Mouse (Mus musculus) splenic B cell, adult 2 months (primary cell): Measurements from ENCODE around the gene 1700001C19Rik.
"Not testable (repeated sequence)": the region's sequence is repeated elsewhere in the genome, so short reads cannot be mapped to it uniquely, and the experiment has no call there.

Source experiments
- DNase-seq: peaks from one replicate; pipeline ENCODE4 v3.0.0-alpha.2; 2011; ENCODE audit warnings: low read depth, low spot score
- H3K27me3 ChIP-seq: 2 replicates; pipeline ENCODE4 v1.6.1; 2012; ENCODE audit warnings: mild to moderate bottlenecking, low read length, moderate library complexity, mixed read lengths; ENCODE audit not compliant: control insufficient read depth, poor library complexity, insufficient read depth, severe bottlenecking
- H3K36me3 ChIP-seq: 2 replicates; pipeline ENCODE4 v1.6.1; 2012; ENCODE audit warnings: mild to moderate bottlenecking, low read length, moderate library complexity, mixed read lengths; ENCODE audit not compliant: control insufficient read depth, poor library complexity, insufficient read depth, severe bottlenecking

Gene 1700001C19Rik

GRCm38 (mm10) chr17:47428831-47429304 lies 8.3 kb downstream of the 1700001C19Rik start:
- Histone ChIP-seq H3K27me3 (no peaks in the 10 kb centered on the region), H3K36me3 (no peaks in the 10 kb centered on the region)
- no peak for DNase-seq

GRCm38 (mm10) chr17:47427316-47427715 lies 9.9 kb downstream of the 1700001C19Rik start:
- DNase-seq: no peak

GRCm38 (mm10) chr17:47424186-47424585 lies 13.0 kb downstream of the 1700001C19Rik start:
- no peaks in the 10 kb centered on the region for H3K27me3 ChIP-seq
- DNase-seq: no peak

More at GRCm38 (mm10) chr17:47427316-47427715, 9.9 kb downstream of the 1700001C19Rik start:
- no peaks in the 10 kb centered on the region for H3K36me3 ChIP-seq
- no peaks in the 10 kb centered on the region for H3K27me3 ChIP-seq

GRCm38 (mm10) chr17:47422616-47423015 lies 14.6 kb downstream of the 1700001C19Rik start:
- not testable (repeated sequence) for DNase-seq, H3K27me3 ChIP-seq, H3K36me3 ChIP-seq

More at GRCm38 (mm10) chr17:47424186-47424585, 13.0 kb downstream of the 1700001C19Rik start:
- no peaks in the 10 kb centered on the region for H3K36me3 ChIP-seq

- Histone ChIP-seq H3K27me3 (no peaks in the 10 kb centered on the region), H3K36me3 (no peaks in the 10 kb centered on the region)
- DNase-seq: no peak
Measured at GRCm38 (mm10) chr17:47421566-47421965, 15.6 kb downstream of the 1700001C19Rik start.

GRCm38 (mm10) chr17:47420195-47420594 lies 17.0 kb downstream of the 1700001C19Rik start:
- no peaks in the 10 kb centered on the region for H3K27me3 ChIP-seq
- no peaks in the 10 kb centered on the region for H3K36me3 ChIP-seq
- DNase-seq: no peak

GRCm38 (mm10) chr17:47409897-47410861 lies 27.0 kb downstream of the 1700001C19Rik start:
- not testable (repeated sequence) for DNase-seq, H3K36me3 ChIP-seq, H3K27me3 ChIP-seq

GRCm38 (mm10) chr17:47408558-47408898 lies 28.6 kb downstream of the 1700001C19Rik start:
- DNase-seq: peak; percentile 65
- Histone ChIP-seq H3K27me3 (no peaks in the 10 kb centered on the region), H3K36me3 (no peaks in the 10 kb centered on the region)

GRCm38 (mm10) chr17:47407717-47408557 lies 29.2 kb downstream of the 1700001C19Rik start:
- Histone ChIP-seq H3K36me3 (no peaks in the 10 kb centered on the region), H3K27me3 (no peaks in the 10 kb centered on the region)
- no peak for DNase-seq

- DNase-seq: no peak
- Histone ChIP-seq H3K36me3 (no peaks in the 10 kb centered on the region), H3K27me3 (no peaks in the 10 kb centered on the region)
Measured at GRCm38 (mm10) chr17:47400451-47400850, 36.7 kb downstream of the 1700001C19Rik start, which contains the start of gene Guca1a. Guca1a (minus strand) TSS chr17:47400584.

- Histone ChIP-seq H3K27me3 (no peaks in the 10 kb centered on the region), H3K36me3 (no peaks in the 10 kb centered on the region)
- no peak for DNase-seq
Measured at GRCm38 (mm10) chr17:47399091-47399490, 38.1 kb downstream of the 1700001C19Rik start.

GRCm38 (mm10) chr17:47395376-47395913 lies 41.7 kb downstream of the 1700001C19Rik start:
- Histone ChIP-seq H3K27me3 (no peaks in the 10 kb centered on the region), H3K36me3 (no peaks in the 10 kb centered on the region)
- DNase-seq: peak; percentile 73

GRCm38 (mm10) chr17:47394223-47394869 lies 42.8 kb downstream of the 1700001C19Rik start:
- no peaks in the 10 kb centered on the region for H3K27me3 ChIP-seq
- peak; percentile 35 for DNase-seq

GRCm38 (mm10) chr17:47386649-47387048 lies 50.5 kb downstream of the 1700001C19Rik start:
- Histone ChIP-seq H3K36me3 (no peaks in the 10 kb centered on the region), H3K27me3 (no peaks in the 10 kb centered on the region)
- DNase-seq: peak; percentile 69

More at GRCm38 (mm10) chr17:47394223-47394869, 42.8 kb downstream of the 1700001C19Rik start:
- H3K36me3 ChIP-seq: no peaks in the 10 kb centered on the region
